Mouse (Mus musculus) intestine, embryonic 15.5 days (tissue): ENCODE measurements around the gene Krt27. TPM values are rescaled to one million over a fixed set of nuclear protein-coding genes. Genes with fewer than 3 reads are reported as not detected.

ENCODE experiments used
- ATAC-seq: fragments of 200-750 bp; cut with Nextera tagmentation; 2 replicates; pipeline ENCODE4 v1.8.0; 2017; ENCODE audit warnings: moderate TSS enrichment, moderate library complexity
- H3K27ac ChIP-seq: fragments of 300-500 bp; sonication (generic); 2 replicates; pipeline ENCODE4 v1.5.1; 2015; ENCODE audit warnings: mild to moderate bottlenecking, inconsistent platforms
- H3K27me3 ChIP-seq: fragments of 300-500 bp; sonication (generic); replicated peaks from 2 replicates; pipeline ENCODE4 v1.6.1; 2015; ENCODE audit warnings: inconsistent platforms
- H3K36me3 ChIP-seq: fragments of 300-500 bp; sonication (generic); 2 replicates; pipeline ENCODE4 v1.6.1; 2015; ENCODE audit warnings: inconsistent platforms
- H3K4me1 ChIP-seq: fragments of 300-500 bp; sonication (generic); replicated peaks from 2 replicates; pipeline ENCODE4 v1.6.1; 2015; ENCODE audit warnings: inconsistent platforms
- H3K4me2 ChIP-seq: fragments of 300-500 bp; sonication (generic); replicated peaks from 2 replicates; pipeline ENCODE4 v1.6.1; 2015; ENCODE audit warnings: mild to moderate bottlenecking, inconsistent platforms
- H3K4me3 ChIP-seq: fragments of 300-500 bp; sonication (generic); replicated peaks from 2 replicates; pipeline ENCODE4 v1.5.1; 2015; ENCODE audit warnings: inconsistent platforms
- H3K9ac ChIP-seq: fragments of 300-500 bp; sonication (generic); 2 replicates; pipeline ENCODE4 v1.6.1; 2015; ENCODE audit warnings: inconsistent platforms
- H3K9me3 ChIP-seq: fragments of 300-500 bp; sonication (generic); 2 replicates; pipeline ENCODE4 v1.6.1; 2016; ENCODE audit warnings: inconsistent platforms
- WGBS: fragments of 180-500 bp; shearing (Covaris S2); methylation state at CpG from one replicate; pipeline ENCODE4 v1.1.7; 2015; 5-methylcytosine and 5-hydroxymethylcytosine counted together
- polyA plus RNA-seq: library from polyadenylated mRNA; unstranded; fragments of >200 nt; fragmentation: Nextera tagmentation; extraction: Ambion mirVana; gene quantifications from 2 replicates; pipeline ENCODE4 v1.2.1, GENCODE M21; 2015

Krt27 gene
- polyA plus RNA-seq, 1 experiment from 2014 or later: not detected

GRCm38 (mm10) chr11:99379568-99379967, 28.7 kb upstream of the Krt27 start:
- no peak for ATAC-seq
- Histone ChIP-seq H3K4me2 (no peak overlapping the region), H3K4me3 (no peak overlapping the region), H3K9me3 (no peaks in the 10 kb centered on the region), H3K36me3 (no peaks in the 10 kb centered on the region), H3K9ac (no peak overlapping the region), H3K27me3 (0 out of 2 replicates have a peak, but pooled peaks cover 3% of the 10 kb centered on the region), H3K4me1 (no peaks in the 10 kb centered on the region), H3K27ac (no peak overlapping the region)
- 24% methylated on average over 5 of the region's 5 CpGs for WGBS

- no peak for ATAC-seq
- no peaks in the 10 kb centered on the region for H3K36me3 ChIP-seq
- no peaks in the 10 kb centered on the region for H3K9me3 ChIP-seq
- H3K27ac ChIP-seq: no peak within 1 kb of the TSS
- no peak within 1 kb of the TSS for H3K4me2 ChIP-seq
- no peak within 1 kb of the TSS for H3K4me3 ChIP-seq
- 82% methylated on average over 13 of the region's 13 CpGs for WGBS
- 0 out of 2 replicates have a peak, but pooled peaks cover 3% of the 10 kb centered on the region for H3K27me3 ChIP-seq
- no peaks in the 10 kb centered on the region for H3K4me1 ChIP-seq
- H3K9ac ChIP-seq: no peak within 1 kb of the TSS
These were observed 23.9 kb upstream of the Krt27 start, which contains the start of gene Krt28 for GRCm38 (mm10) chr11:99374803-99375202. Krt28 (minus strand) TSS chr11:99374903.

DNA sequence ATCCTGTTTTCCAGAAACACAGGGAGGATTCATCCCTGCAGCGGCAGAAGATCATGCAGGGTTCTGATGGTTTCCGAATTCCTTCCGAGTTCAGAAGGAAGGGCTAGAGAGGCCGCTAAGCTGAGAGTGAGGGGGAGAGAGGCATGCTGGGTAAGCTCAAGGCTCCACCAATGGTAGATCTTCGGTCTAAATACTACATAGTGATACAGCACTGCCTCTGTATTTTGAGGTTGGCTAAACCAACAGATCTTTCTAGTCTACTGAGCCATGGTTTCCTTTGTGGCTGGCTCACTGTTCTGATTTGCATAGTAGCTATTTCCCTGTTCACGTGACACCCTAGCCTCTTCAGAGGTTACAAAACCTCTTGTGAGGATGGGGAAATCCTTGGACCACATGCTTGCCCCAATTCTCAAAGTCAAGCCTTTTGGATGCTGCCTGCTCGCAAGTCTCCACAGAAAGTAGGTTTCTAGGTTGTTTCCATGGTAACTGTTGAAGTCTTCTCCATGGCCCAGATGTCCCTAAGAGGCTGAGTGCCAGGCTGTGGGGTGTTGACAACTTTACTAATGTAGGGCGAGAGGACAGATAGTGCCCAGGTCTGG, 19.0 kb upstream of the Krt27 start:
- H3K4me2 ChIP-seq: no peak overlapping the region
- no peaks in the 10 kb centered on the region for H3K4me1 ChIP-seq
- H3K27me3 ChIP-seq: no peaks in the 10 kb centered on the region
- H3K36me3 ChIP-seq: no peaks in the 10 kb centered on the region
- no peak for ATAC-seq
- no peak overlapping the region for H3K27ac ChIP-seq
- WGBS: 88% methylated on average over 8 of the region's 8 CpGs
- no peaks in the 10 kb centered on the region for H3K9me3 ChIP-seq
- H3K4me3 ChIP-seq: no peak overlapping the region
- H3K9ac ChIP-seq: no peak overlapping the region

DNA sequence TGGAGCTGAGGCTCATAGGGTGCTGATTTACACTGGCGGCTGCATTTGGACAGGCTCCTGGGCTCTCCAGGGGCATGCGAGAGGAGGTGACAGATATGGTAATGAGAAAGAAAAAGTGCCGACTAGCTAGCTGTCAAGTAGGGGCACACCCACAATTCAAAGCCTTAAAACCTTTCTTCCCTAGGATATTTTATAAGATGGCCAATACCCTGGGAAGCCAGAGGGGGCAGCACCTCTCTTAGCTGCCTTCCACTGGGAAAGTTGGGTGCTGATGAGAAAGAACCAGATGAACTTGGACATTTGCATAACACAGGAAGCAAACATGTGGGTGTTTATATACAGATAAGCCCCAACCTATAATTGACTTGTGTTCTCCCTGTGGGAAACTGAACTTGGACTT, 18.3 kb upstream of the Krt27 start:
- Histone ChIP-seq H3K36me3 (no peaks in the 10 kb centered on the region), H3K27ac (no peak overlapping the region), H3K4me1 (no peaks in the 10 kb centered on the region), H3K9me3 (no peaks in the 10 kb centered on the region), H3K4me2 (no peak overlapping the region), H3K27me3 (no peaks in the 10 kb centered on the region), H3K9ac (no peak overlapping the region), H3K4me3 (no peak overlapping the region)
- no peak for ATAC-seq
- WGBS: 9% methylated on average over 3 of the region's 3 CpGs

DNA sequence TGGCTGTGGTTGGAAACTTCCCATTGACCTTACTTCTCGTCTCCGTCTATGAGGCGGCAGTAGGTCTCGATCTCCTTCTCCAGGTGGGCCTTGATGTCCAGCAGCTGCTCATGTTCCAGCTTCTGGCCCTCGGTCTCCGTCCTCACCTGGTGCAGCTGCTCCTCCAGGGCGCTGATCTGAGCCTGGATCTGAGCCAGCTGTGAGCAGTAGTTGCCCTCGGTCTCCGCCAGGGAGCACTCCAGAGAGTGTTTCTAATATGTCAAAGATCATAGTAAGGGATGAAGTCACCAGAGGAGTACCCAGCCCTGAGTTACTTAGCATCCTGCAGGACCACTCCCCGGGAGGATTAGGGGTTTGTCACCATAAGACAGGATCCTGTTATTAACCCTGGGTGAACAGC, 15.9 kb upstream of the Krt27 start:
- ATAC-seq: no peak
- Histone ChIP-seq H3K4me1 (no peaks in the 10 kb centered on the region), H3K36me3 (no peaks in the 10 kb centered on the region), H3K27me3 (no peaks in the 10 kb centered on the region), H3K9ac (no peak overlapping the region), H3K4me2 (no peak overlapping the region), H3K9me3 (no peaks in the 10 kb centered on the region), H3K27ac (no peak overlapping the region), H3K4me3 (no peak overlapping the region)
- WGBS: 44% methylated on average over 10 of the region's 10 CpGs

DNA sequence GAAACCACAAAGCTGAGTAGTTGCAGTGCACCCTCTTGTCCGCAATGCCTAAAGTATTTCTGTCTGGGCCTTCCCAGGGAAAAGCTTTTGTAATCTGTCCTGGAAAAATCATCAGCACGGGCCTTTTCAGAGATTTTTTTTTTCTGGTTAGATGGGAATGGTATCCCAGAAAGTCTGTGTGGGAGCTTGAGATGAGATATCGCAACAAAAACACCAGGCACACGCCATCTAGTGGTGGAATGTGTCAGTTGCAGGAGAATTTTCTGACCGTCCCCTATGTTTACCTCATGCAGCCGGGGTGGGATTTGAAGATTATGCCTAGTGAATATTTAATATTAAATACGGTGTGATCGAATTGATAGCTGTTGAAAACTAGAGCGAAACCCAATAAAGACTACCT, 13.5 kb upstream of the Krt27 start:
- Histone ChIP-seq H3K9ac (no peak overlapping the region), H3K4me2 (no peak overlapping the region), H3K27ac (no peak overlapping the region), H3K4me1 (no peaks in the 10 kb centered on the region), H3K36me3 (no peaks in the 10 kb centered on the region), H3K27me3 (no peaks in the 10 kb centered on the region), H3K4me3 (no peak overlapping the region), H3K9me3 (no peaks in the 10 kb centered on the region)
- WGBS: 26% methylated on average over 9 of the region's 9 CpGs
- ATAC-seq: no peak

- Histone ChIP-seq H3K27ac (no peak overlapping the region), H3K9ac (no peak overlapping the region), H3K27me3 (no peaks in the 10 kb centered on the region), H3K9me3 (no peaks in the 10 kb centered on the region), H3K4me2 (no peak overlapping the region), H3K4me1 (no peaks in the 10 kb centered on the region), H3K4me3 (no peak overlapping the region), H3K36me3 (no peaks in the 10 kb centered on the region)
- 71% methylated on average over 8 of the region's 8 CpGs for WGBS
- no peak for ATAC-seq
These were observed 10.5 kb upstream of the Krt27 start for GRCm38 (mm10) chr11:99361423-99361822.

DNA sequence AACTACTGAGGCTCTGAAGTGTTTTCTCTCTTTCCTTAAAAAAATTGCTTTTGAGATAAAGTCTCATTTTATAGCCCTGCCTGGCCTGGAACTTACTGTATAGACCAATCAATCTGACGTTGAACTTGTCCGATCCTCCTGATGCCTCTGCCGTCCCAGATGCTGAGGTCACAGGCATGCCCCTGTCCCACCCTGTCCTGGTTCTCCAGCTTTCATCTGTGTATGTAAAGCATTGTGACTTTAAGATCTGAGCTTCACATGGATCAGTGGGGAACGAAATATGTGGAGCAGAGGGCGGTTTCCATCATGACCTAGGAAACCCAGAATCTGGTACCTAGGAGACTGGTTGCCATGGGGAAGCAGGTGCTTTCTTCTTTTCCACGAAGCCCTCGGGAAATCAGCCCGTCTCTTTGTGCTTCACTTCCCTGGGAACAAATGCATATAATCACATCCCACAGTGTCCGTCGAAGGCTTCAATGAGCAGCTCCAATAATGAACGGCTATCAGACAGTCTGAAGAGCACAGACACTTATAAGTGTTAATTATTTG, 11.5 kb downstream of the Krt27 start:
- H3K27ac ChIP-seq: no peak overlapping the region
- no peak overlapping the region for H3K9ac ChIP-seq
- ATAC-seq: no peak
- 79% methylated on average over 11 of the region's 11 CpGs for WGBS
- no peak overlapping the region for H3K4me2 ChIP-seq
- no peak overlapping the region for H3K4me3 ChIP-seq
- no peaks in the 10 kb centered on the region for H3K27me3 ChIP-seq
- no peaks in the 10 kb centered on the region for H3K4me1 ChIP-seq
- H3K9me3 ChIP-seq: no peaks in the 10 kb centered on the region
- H3K36me3 ChIP-seq: no peaks in the 10 kb centered on the region

GRCm38 (mm10) chr11:99337866-99338265, 13.0 kb downstream of the Krt27 start, which contains the start of gene Krt26:
Krt26 (minus strand) TSS chr11:99337966.
- no peaks in the 10 kb centered on the region for H3K27me3 ChIP-seq
- H3K9me3 ChIP-seq: no peaks in the 10 kb centered on the region
- H3K4me3 ChIP-seq: no peak within 1 kb of the TSS
- H3K27ac ChIP-seq: no peak within 1 kb of the TSS
- no peak within 1 kb of the TSS for H3K9ac ChIP-seq
- 92% methylated on average over 11 of the region's 11 CpGs for WGBS
- no peak within 1 kb of the TSS for H3K4me2 ChIP-seq
- no peak for ATAC-seq
- no peaks in the 10 kb centered on the region for H3K4me1 ChIP-seq
- no peaks in the 10 kb centered on the region for H3K36me3 ChIP-seq

DNA sequence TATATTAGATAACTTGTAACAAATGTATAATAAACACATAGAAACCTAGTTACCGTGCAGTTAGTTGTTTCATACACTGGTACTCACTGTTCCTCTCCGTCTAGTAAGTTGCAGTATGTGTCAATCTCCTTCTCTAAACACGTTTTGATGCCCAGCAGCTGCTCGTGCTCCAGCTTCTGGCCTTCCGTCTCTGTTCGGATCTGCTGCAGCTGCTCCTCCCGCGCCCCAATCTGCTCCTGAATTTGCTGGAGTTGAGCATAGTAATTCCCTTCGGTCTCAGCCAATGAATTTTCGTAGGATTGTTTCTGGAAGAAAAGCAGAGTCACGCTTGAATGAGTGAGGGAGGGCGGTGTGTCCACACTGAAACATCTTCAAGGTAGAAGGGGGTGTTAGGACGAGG, 17.5 kb downstream of the Krt27 start:
- no peak overlapping the region for H3K9ac ChIP-seq
- no peak overlapping the region for H3K4me3 ChIP-seq
- no peaks in the 10 kb centered on the region for H3K27me3 ChIP-seq
- H3K36me3 ChIP-seq: no peaks in the 10 kb centered on the region
- H3K4me1 ChIP-seq: no peaks in the 10 kb centered on the region
- H3K27ac ChIP-seq: no peak overlapping the region
- ATAC-seq: no peak
- no peak overlapping the region for H3K4me2 ChIP-seq
- WGBS: 51% methylated on average over 13 of the region's 13 CpGs
- no peaks in the 10 kb centered on the region for H3K9me3 ChIP-seq

DNA sequence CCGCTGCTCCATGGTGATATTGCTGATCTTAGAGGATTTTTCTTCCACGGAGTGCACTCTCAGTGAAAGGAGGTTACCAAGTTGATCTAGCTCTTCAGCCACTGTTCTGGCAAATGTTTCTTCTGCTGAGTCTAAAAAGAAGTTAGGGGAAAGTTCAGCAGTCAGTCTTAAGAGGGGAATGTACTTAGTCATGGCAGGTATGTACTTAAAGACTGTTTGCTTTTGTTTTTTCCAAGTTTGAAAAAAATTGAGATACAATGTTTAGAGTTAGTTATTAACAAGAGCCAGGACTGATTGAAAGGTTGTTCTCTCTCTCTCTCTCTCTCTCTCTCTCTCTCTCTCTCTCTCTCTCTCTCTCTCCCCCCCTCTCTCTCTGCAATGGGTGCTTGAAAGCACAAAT, 21.2 kb downstream of the Krt27 start:
- no peak overlapping the region for H3K4me2 ChIP-seq
- no peaks in the 10 kb centered on the region for H3K36me3 ChIP-seq
- no peak overlapping the region for H3K4me3 ChIP-seq
- H3K4me1 ChIP-seq: no peaks in the 10 kb centered on the region
- H3K27me3 ChIP-seq: no peaks in the 10 kb centered on the region
- H3K27ac ChIP-seq: no peak overlapping the region
- ATAC-seq: no peak
- H3K9me3 ChIP-seq: no peaks in the 10 kb centered on the region
- no peak overlapping the region for H3K9ac ChIP-seq
- 54% methylated on average over 2 of the region's 2 CpGs for WGBS

- ATAC-seq: no peak
- H3K4me2 ChIP-seq: no peak within 1 kb of the TSS
- H3K36me3 ChIP-seq: no peaks in the 10 kb centered on the region
- H3K9me3 ChIP-seq: no peaks in the 10 kb centered on the region
- no peaks in the 10 kb centered on the region; the same call in 1 of the 2 replicates for H3K4me1 ChIP-seq
- H3K9ac ChIP-seq: no peak within 1 kb of the TSS
- 90% methylated on average over 11 of the region's 11 CpGs for WGBS
- H3K27ac ChIP-seq: no peak within 1 kb of the TSS
- no peak within 1 kb of the TSS for H3K4me3 ChIP-seq
- H3K27me3 ChIP-seq: no peaks in the 10 kb centered on the region
These were observed 28.1 kb downstream of the Krt27 start, which contains the start of gene Krt25 for GRCm38 (mm10) chr11:99322851-99323250. Krt25 (minus strand) TSS chr11:99322951.

DNA sequence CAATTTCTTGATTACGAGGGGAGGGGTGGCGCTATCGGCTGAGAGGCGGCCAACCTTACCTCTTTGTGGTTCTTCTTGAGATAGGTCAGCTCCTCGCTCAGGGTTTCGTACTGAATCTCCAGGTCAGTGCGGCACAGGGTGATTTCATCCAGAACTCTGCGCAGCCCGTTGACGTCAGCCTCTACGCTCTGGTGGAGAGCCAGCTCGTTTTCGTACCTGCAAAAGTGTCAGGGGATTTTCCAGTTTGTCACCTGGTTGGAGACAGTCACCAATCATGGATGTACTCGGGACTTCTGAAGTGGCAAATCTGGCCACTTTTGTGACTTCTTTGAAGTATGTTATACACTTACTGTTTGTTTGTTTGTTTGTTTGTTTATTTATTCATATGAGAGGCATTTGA, 29.8 kb downstream of the Krt27 start:
- Histone ChIP-seq H3K36me3 (no peaks in the 10 kb centered on the region), H3K4me2 (no peak overlapping the region), H3K4me3 (no peak overlapping the region), H3K27me3 (no peaks in the 10 kb centered on the region), H3K27ac (no peak overlapping the region), H3K4me1 (no peaks in the 10 kb centered on the region; the same call in 1 of the 2 replicates), H3K9me3 (no peaks in the 10 kb centered on the region), H3K9ac (no peak overlapping the region)
- no peak for ATAC-seq
- WGBS: 89% methylated on average over 14 of the region's 14 CpGs
